Mouse (Mus musculus): ENCODE results near the gene Ncs1. TPM values are rescaled to one million over a fixed set of nuclear protein-coding genes. Genes with fewer than 3 reads are reported as not detected.

Gene Ncs1
- total RNA-seq, 4 experiments from 2014 or later: 207 to 245 (median 229) TPM

GRCm38 (mm10) chr2:31337706-31338330 lies 92.2 kb downstream of the Ncs1 start:
- DNase-seq (ENCODE audit: low spot score in 2 of 2): no peak

- no peak for DNase-seq (ENCODE audit: low spot score in 2 of 2)
These were observed 94.2 kb downstream of the Ncs1 start for GRCm38 (mm10) chr2:31339826-31340225.

GRCm38 (mm10) chr2:31341726-31342535 lies 96.3 kb downstream of the Ncs1 start:
- DNase-seq (ENCODE audit: low spot score in 2 of 2): no peak

Other genes with a start within 250 kb of the Ncs1 start
- 100 to 1,000 TPM; 117 to 135 (median 123) TPM for gene Fnbp1, start 103.8 kb upstream of the Ncs1 start, total RNA-seq (2022)
- 10 to 100 TPM; 47.0 to 55.6 (median 48.1) TPM for gene Gpr107, start 93.5 kb upstream of the Ncs1 start, total RNA-seq (2022)
- gene Hmcn2, start 68.6 kb downstream of the Ncs1 start, total RNA-seq (2022): 1 to 10 TPM in 1 of 4 experiments, under 1 TPM in 3; 0.28 to 1.1 (median 0.42) TPM
- gene Ass1, start 224.4 kb downstream of the Ncs1 start, total RNA-seq (2022): 10 to 100 TPM; 53.8 to 61.2 (median 56.4) TPM